Mouse (Mus musculus) lung, postnatal 36 days (tissue): ENCODE results near the gene Ldhb.
"Not testable (repeated sequence)": the region's sequence is repeated elsewhere in the genome, so short reads cannot be mapped to it uniquely, and the experiment has no call there.

Experiments
- DNase-seq: peaks from one replicate; pipeline ENCODE4 v3.0.0; 2022; ENCODE audit warnings: mixed read lengths

The Ldhb gene

GRCm38 (mm10) chr6:142511516-142512135, 3.9 kb upstream of the Ldhb start:
- peak; percentile 38 for DNase-seq

- peak; percentile 60 for DNase-seq
These were observed 906 bp upstream of the Ldhb start for GRCm38 (mm10) chr6:142508663-142509062.

- DNase-seq = no peak
These were observed 548 bp downstream of the Ldhb start for GRCm38 (mm10) chr6:142507033-142507784.

GRCm38 (mm10) chr6:142506338-142507032, 1.3 kb downstream of the Ldhb start:
- no peak for DNase-seq

GRCm38 (mm10) chr6:142503601-142504000, 4.2 kb downstream of the Ldhb start:
- DNase-seq = no peak

GRCm38 (mm10) chr6:142502519-142503125, 5.1 kb downstream of the Ldhb start:
- DNase-seq = no peak

GRCm38 (mm10) chr6:142490114-142490513, 17.6 kb downstream of the Ldhb start:
- not testable (repeated sequence) for DNase-seq

GRCm38 (mm10) chr6:142487638-142488037, 20.1 kb downstream of the Ldhb start:
- DNase-seq = no peak

- DNase-seq = no peak
These were observed 22.2 kb downstream of the Ldhb start for GRCm38 (mm10) chr6:142485478-142486123.

- DNase-seq = peak; percentile 42
These were observed 30.5 kb downstream of the Ldhb start for GRCm38 (mm10) chr6:142477239-142477638.

GRCm38 (mm10) chr6:142472801-142473203, 35.0 kb downstream of the Ldhb start, which contains the start of gene Gys2:
Gene Gys2 (minus strand): TSS chr6:142473109.
- DNase-seq = no peak

GRCm38 (mm10) chr6:142471141-142471540, 36.6 kb downstream of the Ldhb start:
- no peak for DNase-seq

- peak; percentile 15 for DNase-seq
These were observed 38.2 kb downstream of the Ldhb start for GRCm38 (mm10) chr6:142469602-142470001.

- no peak for DNase-seq
These were observed 45.6 kb downstream of the Ldhb start for GRCm38 (mm10) chr6:142462194-142462593.

- no peak for DNase-seq
These were observed 48.6 kb downstream of the Ldhb start for GRCm38 (mm10) chr6:142459017-142459678.

- no peak for DNase-seq
These were observed 49.7 kb downstream of the Ldhb start for GRCm38 (mm10) chr6:142458010-142458409.

- DNase-seq = no peak
These were observed 52.3 kb downstream of the Ldhb start for GRCm38 (mm10) chr6:142455314-142455996.

- DNase-seq = no peak
These were observed 54.4 kb downstream of the Ldhb start for GRCm38 (mm10) chr6:142453311-142453710.

GRCm38 (mm10) chr6:142451381-142451780, 56.4 kb downstream of the Ldhb start:
- peak; percentile 12 for DNase-seq
